Mouse (Mus musculus) olfactory bulb, adult 2 months (tissue): Measurements from ENCODE around the gene Fam19a2.

Experiments used
- CTCF ChIP-seq: fragments of 200-500 bp; IDR thresholded peaks from 2 replicates; pipeline ENCODE4 v1.5.1; 2012; ENCODE audit warnings: low read depth, mild to moderate bottlenecking, low read length, moderate library complexity; ENCODE audit not compliant: insufficient read depth
- POLR2A ChIP-seq: fragments of 200-500 bp; IDR thresholded peaks from 2 replicates; pipeline ENCODE4 v1.6.1; 2012; ENCODE audit warnings: mild to moderate bottlenecking, low read depth, low read length, moderate library complexity; ENCODE audit not compliant: insufficient read depth

- TF ChIP-seq POLR2A (no peak), CTCF (no peak)
Measured at GRCm38 (mm10) chr10:123383277-123383676, 119.5 kb downstream of the Fam19a2 start.
